Mouse (Mus musculus) neural tube, embryonic 10.5 days (tissue): ENCODE measurements around the gene Olfr1249.
"Not testable (repeated sequence)": the region's sequence is repeated elsewhere in the genome, so short reads cannot be mapped to it uniquely, and the experiment has no call there.

ENCODE experiments used
- DNase-seq: peaks from one replicate; pipeline ENCODE4 v3.0.0-alpha.2; 2017; ENCODE audit warnings: low spot score; ENCODE audit errors: extremely low spot score

Olfr1249 gene

GRCm38 (mm10) chr2:89634883-89635282 lies at the start of gene Olfr1249:
TSS of gene Olfr1249 (minus strand) at chr2:89634983.
- no peak for DNase-seq

GRCm38 (mm10) chr2:89671836-89672235 lies 37.1 kb upstream of the Olfr1249 start, which contains the start of gene Olfr1251:
TSS of gene Olfr1251 (minus strand) at chr2:89671936.
- DNase-seq: no peak

GRCm38 (mm10) chr2:89661367-89661766 lies 26.6 kb upstream of the Olfr1249 start, which contains the start of gene Olfr1250:
TSS of gene Olfr1250 (minus strand) at chr2:89661467.
- DNase-seq: no peak

GRCm38 (mm10) chr2:89618145-89618544 lies 16.6 kb downstream of the Olfr1249 start, which contains the start of gene Olfr1248:
TSS of gene Olfr1248 (minus strand) at chr2:89618245.
- DNase-seq: not testable (repeated sequence)

- no peak for DNase-seq
Observed at GRCm38 (mm10) chr2:89614030-89614429, 20.8 kb downstream of the Olfr1249 start, which contains the start of gene Olfr1247. TSS of gene Olfr1247 (minus strand) at chr2:89614130.

DNA sequence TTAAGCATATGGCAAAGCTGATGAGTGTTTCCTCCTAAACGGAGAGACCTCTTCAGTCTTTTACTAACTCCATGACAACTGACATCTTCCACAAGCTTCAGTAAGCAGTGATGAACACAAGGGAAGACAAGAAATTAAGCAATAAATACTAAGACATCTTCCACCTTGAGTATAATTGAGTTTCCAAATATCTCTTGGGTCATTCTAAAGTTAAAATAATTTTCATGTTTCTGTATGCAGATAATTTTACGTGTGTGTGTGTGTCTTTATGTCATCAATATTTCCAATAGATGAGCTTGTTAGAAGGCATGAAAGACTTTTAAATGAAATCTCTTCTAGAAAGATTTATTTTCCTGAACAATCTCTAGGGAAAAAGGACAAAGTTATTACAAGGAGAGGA lies 41.7 kb downstream of the Olfr1249 start, which contains the start of gene Olfr1246:
TSS of gene Olfr1246 (minus strand) at position 101 of the 400 bp plus-strand sequence.
- no peak for DNase-seq
